Mouse (Mus musculus) kidney, embryonic 15.5 days (tissue): ENCODE data around the gene Tut1. TPM values are rescaled to one million over a fixed set of nuclear protein-coding genes. Genes with fewer than 3 reads are reported as not detected.
A peak's percentile ranks its signal among the peaks of the same experiment; 100 is the strongest.

Experiments used
- ATAC-seq: fragments of 200-750 bp; cut with Nextera tagmentation; replicated peaks from 2 replicates; pipeline ENCODE4 v1.8.0; 2017; ENCODE audit warnings: moderate TSS enrichment; ENCODE audit not compliant: low FRiP score
- H3K27ac ChIP-seq: fragments of 300-500 bp; sonication (generic); 2 replicates; pipeline ENCODE4 v1.5.1; 2015; ENCODE audit warnings: mild to moderate bottlenecking, inconsistent platforms
- H3K27me3 ChIP-seq: fragments of 300-500 bp; sonication (generic); 2 replicates; pipeline ENCODE4 v1.6.1; 2015; ENCODE audit warnings: inconsistent platforms
- H3K36me3 ChIP-seq: fragments of 300-500 bp; sonication (generic); 2 replicates; pipeline ENCODE4 v1.6.1; 2015; ENCODE audit warnings: inconsistent platforms
- H3K4me1 ChIP-seq: fragments of 300-500 bp; sonication (generic); 2 replicates; pipeline ENCODE4 v1.6.1; 2015; ENCODE audit warnings: inconsistent platforms
- H3K4me2 ChIP-seq: fragments of 300-500 bp; sonication (generic); 2 replicates; pipeline ENCODE4 v1.6.1; 2015; ENCODE audit warnings: moderate library complexity, mild to moderate bottlenecking, inconsistent platforms
- H3K4me3 ChIP-seq: fragments of 300-500 bp; sonication (generic); replicated peaks from 2 replicates; pipeline ENCODE4 v1.5.1; 2015; ENCODE audit warnings: mild to moderate bottlenecking, inconsistent platforms
- H3K9ac ChIP-seq: fragments of 300-500 bp; sonication (generic); 2 replicates; pipeline ENCODE4 v1.6.1; 2015; ENCODE audit warnings: mild to moderate bottlenecking, inconsistent platforms
- H3K9me3 ChIP-seq: fragments of 300-500 bp; sonication (generic); replicated peaks from 2 replicates; pipeline ENCODE4 v1.6.1; 2016; ENCODE audit warnings: inconsistent platforms
- WGBS: fragments of 180-500 bp; shearing (Covaris S2); methylation state at CpG from one replicate; pipeline ENCODE4 v1.1.7; 2015; ENCODE audit warnings: mixed read lengths; 5-methylcytosine and 5-hydroxymethylcytosine counted together
- polyA plus RNA-seq: library from polyadenylated mRNA; unstranded; fragments of >200 nt; fragmentation: Nextera tagmentation; extraction: Ambion mirVana; gene quantifications from 2 replicates; pipeline ENCODE4 v1.2.1, GENCODE M21; 2015

Gene Tut1
- polyA plus RNA-seq: 32.9 and 33.5 TPM in 2 replicates

DNA sequence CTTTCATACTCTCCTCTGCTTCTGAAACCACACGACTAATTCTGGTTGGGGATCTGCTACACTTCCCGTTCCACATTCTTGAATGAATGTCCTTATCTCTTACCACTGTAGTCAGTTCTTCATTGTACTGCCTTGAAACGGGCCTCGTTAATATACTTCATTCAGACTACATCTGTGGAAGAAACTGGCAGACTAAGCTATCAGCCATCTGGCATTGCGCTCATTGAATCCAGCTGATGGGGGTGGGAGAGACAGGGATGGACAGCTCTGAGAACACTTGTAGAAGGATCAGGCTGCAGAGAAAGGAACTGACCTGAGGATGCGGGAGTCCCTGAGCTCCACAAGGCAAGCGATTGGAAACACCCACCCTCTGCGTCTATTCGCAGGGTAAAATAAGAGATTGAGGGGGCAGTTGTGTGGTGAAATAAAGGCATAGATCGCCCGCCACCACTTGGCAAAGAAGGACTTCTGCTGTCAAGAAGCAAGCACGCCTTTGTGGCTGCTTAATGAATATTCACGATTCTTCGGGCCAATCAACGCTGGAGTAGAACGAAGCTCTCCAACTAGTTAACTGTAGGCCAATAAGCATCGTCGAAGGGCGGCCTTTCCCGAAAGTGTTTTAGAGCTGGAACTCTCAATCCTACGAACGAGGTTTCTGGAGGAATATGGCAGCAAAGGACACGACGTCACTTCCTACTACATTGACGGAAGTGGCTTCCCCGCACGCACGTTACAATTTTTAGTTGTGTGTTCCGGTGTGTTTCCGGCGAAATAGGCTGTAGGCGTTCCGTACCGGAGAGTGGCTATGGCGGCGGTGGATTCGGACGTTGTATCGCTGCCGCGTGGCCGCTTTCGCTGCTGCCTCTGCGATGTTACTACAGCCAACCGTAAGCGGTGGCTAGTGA is at the start of gene Tut1:
Tut1 (plus strand) TSS at position 713 of the 905 bp plus-strand sequence.
- peaks cover 21% of the 10 kb centered on the region for H3K4me1 ChIP-seq
- peak within 1 kb of the TSS; percentile 83 for H3K4me2 ChIP-seq
- no peaks in the 10 kb centered on the region for H3K27me3 ChIP-seq
- H3K9ac ChIP-seq: peak within 1 kb of the TSS; percentile 77
- ATAC-seq: peak; percentile 97
- H3K9me3 ChIP-seq: no peaks in the 10 kb centered on the region
- H3K36me3 ChIP-seq: peaks cover 78% of the 10 kb centered on the region
- peak within 1 kb of the TSS; percentile 80 for H3K4me3 ChIP-seq
- peak within 1 kb of the TSS; percentile 83 for H3K27ac ChIP-seq
- WGBS: 4% methylated on average over 46 of the region's 46 CpGs

DNA sequence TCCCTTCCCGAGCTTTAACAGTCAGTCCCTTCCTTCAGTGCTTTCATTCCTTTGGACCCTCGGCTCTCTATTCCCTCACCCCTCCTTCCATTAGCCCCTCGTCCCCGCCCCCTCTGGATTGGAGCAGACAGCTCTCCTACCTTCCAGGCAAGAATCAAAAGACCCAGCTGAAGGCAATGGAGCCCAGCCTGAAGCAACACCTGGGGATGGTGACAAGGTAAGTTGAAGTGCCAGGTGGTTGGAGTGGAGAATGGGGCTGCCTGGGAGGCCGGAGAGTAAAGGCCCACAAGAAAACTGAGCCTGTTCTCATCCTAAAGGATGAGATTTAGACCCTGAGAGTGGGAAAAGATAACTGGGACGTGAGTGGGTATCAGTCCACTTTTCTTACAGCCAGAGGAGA is 45.1 kb upstream of the Tut1 start:
- Histone ChIP-seq H3K36me3 (peaks cover 98% of the 10 kb centered on the region), H3K9me3 (no peaks in the 10 kb centered on the region), H3K9ac (no peak overlapping the region), H3K4me1 (no peaks in the 10 kb centered on the region), H3K27ac (no peak overlapping the region), H3K27me3 (no peaks in the 10 kb centered on the region), H3K4me3 (no peak overlapping the region), H3K4me2 (no peak overlapping the region)
- 91% methylated on average over 6 of the region's 6 CpGs for WGBS
- ATAC-seq: no peak

DNA sequence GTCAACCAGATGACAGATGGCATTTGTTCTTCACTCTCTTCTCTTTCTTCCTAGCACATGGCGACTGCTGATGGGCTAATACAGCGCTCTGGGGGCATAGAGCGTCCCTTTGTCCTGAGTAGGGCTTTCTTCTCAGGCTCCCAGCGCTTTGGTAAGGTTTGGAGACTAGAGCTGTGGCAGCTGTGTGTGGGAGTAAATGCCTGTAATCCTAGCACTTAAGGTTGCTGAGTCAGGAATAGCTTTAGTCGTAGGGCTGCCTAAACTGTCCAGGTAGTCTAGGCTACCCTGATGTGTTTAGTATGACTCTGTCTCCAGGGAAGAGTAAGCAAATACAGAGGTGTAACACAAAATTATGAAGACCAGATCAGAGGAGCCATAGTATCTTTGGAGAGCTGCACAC is 41.8 kb upstream of the Tut1 start:
- ATAC-seq: no peak
- Histone ChIP-seq H3K4me2 (no peak overlapping the region), H3K36me3 (peaks cover 100% of the 10 kb centered on the region), H3K9ac (no peak overlapping the region), H3K9me3 (no peaks in the 10 kb centered on the region), H3K27me3 (no peaks in the 10 kb centered on the region), H3K4me3 (no peak overlapping the region), H3K27ac (no peak overlapping the region), H3K4me1 (no peaks in the 10 kb centered on the region)
- WGBS: 82% methylated on average over 5 of the region's 5 CpGs

DNA sequence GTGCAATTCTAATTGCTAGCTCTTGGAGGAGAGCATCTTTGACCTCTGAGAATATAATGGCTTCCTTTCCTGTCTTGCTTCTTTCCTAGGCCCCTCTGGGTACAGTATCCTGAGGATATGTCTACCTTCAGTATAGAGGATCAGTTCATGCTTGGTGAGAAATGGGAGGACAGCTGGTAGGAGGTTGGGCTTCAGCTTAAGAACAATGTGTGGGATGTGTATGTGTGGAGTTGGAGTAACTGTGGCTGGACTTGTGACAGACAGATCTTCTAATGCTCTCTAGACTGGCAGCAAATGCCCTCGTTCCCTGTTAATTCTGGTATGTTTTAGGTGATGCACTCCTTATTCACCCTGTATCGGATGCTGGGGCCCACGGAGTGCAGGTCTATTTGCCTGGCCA is 39.4 kb upstream of the Tut1 start:
- H3K27me3 ChIP-seq: no peaks in the 10 kb centered on the region
- H3K9me3 ChIP-seq: no peaks in the 10 kb centered on the region
- no peak overlapping the region for H3K4me3 ChIP-seq
- no peak overlapping the region for H3K4me2 ChIP-seq
- peaks cover 81% of the 10 kb centered on the region for H3K36me3 ChIP-seq
- H3K9ac ChIP-seq: no peak overlapping the region
- no peaks in the 10 kb centered on the region for H3K4me1 ChIP-seq
- WGBS: 93% methylated on average over 3 of the region's 3 CpGs
- H3K27ac ChIP-seq: no peak overlapping the region
- no peak for ATAC-seq

DNA sequence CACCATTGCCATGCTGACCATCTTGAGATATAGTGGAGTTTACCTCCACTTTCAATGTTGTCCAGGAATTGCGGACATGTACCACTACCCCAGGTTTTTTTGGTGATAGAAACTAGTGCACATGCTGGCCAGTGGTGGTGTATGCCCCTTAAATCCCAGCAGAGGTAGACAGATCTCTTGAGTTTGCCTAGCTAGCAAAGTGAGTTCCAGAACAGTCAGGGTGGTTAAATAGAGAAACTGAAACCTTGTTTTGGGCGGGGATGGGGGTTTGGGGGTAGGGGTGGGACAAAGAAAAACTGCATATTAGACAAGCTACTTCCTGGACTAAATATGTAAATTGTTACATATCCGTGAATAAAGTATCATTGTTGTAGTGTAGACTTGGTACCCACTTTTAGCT is 34.6 kb upstream of the Tut1 start:
- peaks cover 48% of the 10 kb centered on the region for H3K36me3 ChIP-seq
- no peak overlapping the region for H3K27ac ChIP-seq
- 91% methylated on average over 3 of the region's 3 CpGs for WGBS
- no peak overlapping the region for H3K9ac ChIP-seq
- H3K27me3 ChIP-seq: no peaks in the 10 kb centered on the region
- H3K4me3 ChIP-seq: no peak overlapping the region
- no peak overlapping the region for H3K4me2 ChIP-seq
- no peaks in the 10 kb centered on the region for H3K9me3 ChIP-seq
- ATAC-seq: no peak
- H3K4me1 ChIP-seq: peaks cover 9% of the 10 kb centered on the region

DNA sequence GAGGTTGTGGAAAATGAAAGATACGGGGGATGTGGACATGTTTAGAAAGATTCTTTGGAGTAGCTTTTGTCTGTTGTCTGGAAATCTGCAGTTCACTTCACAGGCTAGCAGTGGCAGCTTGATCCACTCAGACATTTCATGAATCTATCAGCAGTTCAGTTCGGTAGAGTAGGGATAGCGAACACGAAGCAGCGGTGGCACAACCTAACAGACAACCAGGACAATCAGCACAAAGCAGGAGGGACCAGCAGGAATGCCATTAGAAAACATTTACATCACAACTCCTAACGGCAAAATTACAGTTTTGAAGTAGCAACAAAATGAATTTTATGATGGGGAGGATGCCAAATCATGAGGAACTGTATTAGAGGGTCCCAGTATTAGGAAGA is 34.0 kb upstream of the Tut1 start:
- Histone ChIP-seq H3K4me1 (peaks cover 9% of the 10 kb centered on the region), H3K4me2 (peak overlapping the region; percentile 76), H3K36me3 (peaks cover 41% of the 10 kb centered on the region), H3K9ac (no peak overlapping the region), H3K4me3 (peak overlapping the region; percentile 88), H3K27me3 (no peaks in the 10 kb centered on the region), H3K27ac (peak overlapping the region; percentile 96), H3K9me3 (no peaks in the 10 kb centered on the region)
- ATAC-seq: no peak
- 53% methylated on average over 6 of the region's 6 CpGs for WGBS

DNA sequence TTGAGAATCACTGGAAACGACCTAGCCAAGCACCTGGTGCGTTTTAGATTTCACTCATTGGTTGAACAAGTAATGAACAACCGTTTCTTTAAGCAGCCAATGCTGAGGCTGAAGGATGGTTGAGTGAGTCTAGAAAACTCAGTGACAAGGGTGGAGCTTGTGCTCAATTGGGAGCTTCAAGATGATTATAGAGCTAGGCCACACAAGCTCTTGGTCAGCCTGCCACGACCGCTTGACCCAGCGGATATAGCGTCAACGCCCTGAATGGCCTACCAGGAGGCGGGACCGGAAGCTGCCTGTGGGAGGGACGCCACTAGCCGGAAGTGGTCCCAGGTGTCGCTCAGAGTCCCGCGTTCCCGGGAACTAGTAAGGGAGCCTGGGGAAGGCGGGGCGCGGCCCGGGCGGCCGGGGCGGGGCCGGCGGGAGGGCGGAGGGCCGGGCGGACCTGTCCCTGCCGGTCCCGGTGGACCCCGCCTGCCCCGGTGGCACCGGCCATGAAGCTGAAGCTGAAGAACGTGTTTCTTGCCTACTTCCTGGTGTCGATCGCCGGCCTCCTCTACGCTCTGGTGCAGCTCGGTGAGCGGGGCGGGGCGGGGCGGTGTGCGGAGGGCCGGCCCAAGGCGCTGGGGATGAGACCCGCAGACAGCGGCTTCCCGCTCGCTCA is 33.4 kb upstream of the Tut1 start, which contains the start of gene B3gat3:
B3gat3 (plus strand) TSS at position 302 of the 664 bp plus-strand sequence.
- H3K4me2 ChIP-seq: peak within 1 kb of the TSS; percentile 76
- H3K4me1 ChIP-seq: peaks cover 9% of the 10 kb centered on the region
- WGBS: under 1% methylated on average over 50 of the region's 50 CpGs

DNA sequence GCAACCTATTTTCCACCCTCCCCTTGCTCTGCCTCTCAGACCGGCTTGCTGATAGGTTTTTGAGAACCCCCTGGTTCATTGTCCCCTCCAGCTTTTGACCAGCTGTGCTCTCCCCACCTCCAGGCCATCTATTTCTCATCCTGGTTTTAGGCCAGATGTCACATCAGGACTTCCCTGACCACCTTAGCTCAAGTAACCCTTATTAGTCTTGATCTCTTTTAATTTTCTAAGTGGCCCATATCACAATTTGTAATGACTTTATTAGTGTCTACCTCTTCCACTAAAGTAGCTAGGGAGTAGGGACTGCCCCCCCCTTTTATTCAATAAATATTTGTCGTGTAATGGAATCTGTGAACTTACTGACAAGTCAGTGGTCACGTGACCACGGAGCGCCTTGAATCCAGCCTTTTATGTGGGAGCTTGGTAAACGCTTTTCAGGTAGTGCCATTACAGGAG is 32.8 kb upstream of the Tut1 start:
- Histone ChIP-seq H3K27me3 (no peaks in the 10 kb centered on the region), H3K9ac (peak overlapping the region; percentile 80), H3K4me3 (peak overlapping the region; percentile 88), H3K36me3 (peaks cover 38% of the 10 kb centered on the region), H3K4me2 (peak overlapping the region; percentile 76), H3K9me3 (no peaks in the 10 kb centered on the region), H3K27ac (peak overlapping the region; percentile 96), H3K4me1 (peaks cover 9% of the 10 kb centered on the region)
- no peak for ATAC-seq
- 1% methylated on average over 6 of the region's 6 CpGs for WGBS

More for the DNA sequence above, 33.4 kb upstream of the Tut1 start, which contains the start of gene B3gat3:
- H3K4me3 ChIP-seq: peak within 1 kb of the TSS; percentile 88
- ATAC-seq: peak; percentile 98
- H3K27me3 ChIP-seq: no peaks in the 10 kb centered on the region
- peak within 1 kb of the TSS; percentile 96 for H3K27ac ChIP-seq
- H3K36me3 ChIP-seq: peaks cover 38% of the 10 kb centered on the region
- no peaks in the 10 kb centered on the region for H3K9me3 ChIP-seq
- peak within 1 kb of the TSS; percentile 80 for H3K9ac ChIP-seq

DNA sequence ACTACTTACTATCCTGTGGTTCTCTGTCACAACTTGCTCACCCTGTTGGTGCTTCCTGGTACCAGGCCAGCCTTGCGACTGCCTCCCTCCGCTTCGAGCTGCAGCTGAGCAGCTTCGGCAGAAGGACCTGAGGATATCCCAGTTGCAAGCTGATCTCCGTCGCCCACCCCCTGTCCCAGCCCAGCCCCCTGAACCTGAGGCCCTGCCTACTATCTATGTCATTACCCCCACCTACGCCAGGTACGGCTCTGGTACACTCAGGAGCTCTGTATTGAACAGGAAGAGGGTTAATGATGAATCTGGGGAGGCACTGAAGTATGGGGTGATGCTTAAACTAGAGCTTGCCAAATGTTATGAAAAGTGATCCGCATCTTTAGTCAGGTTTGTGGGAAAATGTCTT is 31.9 kb upstream of the Tut1 start:
- Histone ChIP-seq H3K9ac (no peak overlapping the region), H3K4me2 (peak overlapping the region; percentile 76; the same call in 1 of the 2 replicates), H3K4me1 (peaks cover 9% of the 10 kb centered on the region), H3K9me3 (no peaks in the 10 kb centered on the region), H3K36me3 (peaks cover 38% of the 10 kb centered on the region), H3K4me3 (peak overlapping the region; percentile 88), H3K27me3 (no peaks in the 10 kb centered on the region), H3K27ac (no peak overlapping the region)
- ATAC-seq: no peak
- 74% methylated on average over 9 of the region's 9 CpGs for WGBS

DNA sequence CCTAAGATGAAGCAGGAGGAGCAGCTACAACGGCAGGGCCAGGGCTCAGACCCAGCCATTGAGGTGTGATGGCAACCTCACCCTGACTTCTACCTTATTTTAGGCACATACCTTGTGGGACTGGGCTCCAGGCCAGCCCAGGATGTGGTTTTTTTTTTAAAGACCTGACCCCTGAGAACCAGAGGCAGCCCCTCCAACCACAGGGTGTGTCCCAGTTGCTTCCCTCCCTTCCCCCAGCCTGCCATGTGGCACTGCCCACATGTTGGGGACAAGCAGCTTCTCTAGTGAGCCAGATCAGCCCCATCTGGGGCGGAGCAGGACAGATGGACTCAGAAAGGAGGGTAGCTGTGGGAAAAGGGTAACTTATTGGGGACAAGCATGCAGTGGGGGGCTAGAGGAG is 26.9 kb upstream of the Tut1 start:
- H3K27ac ChIP-seq: no peak overlapping the region
- no peak overlapping the region for H3K9ac ChIP-seq
- no peak overlapping the region for H3K4me2 ChIP-seq
- ATAC-seq: no peak
- H3K4me3 ChIP-seq: no peak overlapping the region
- H3K4me1 ChIP-seq: peaks cover 28% of the 10 kb centered on the region
- peaks cover 50% of the 10 kb centered on the region for H3K36me3 ChIP-seq
- no peaks in the 10 kb centered on the region for H3K9me3 ChIP-seq
- no peaks in the 10 kb centered on the region for H3K27me3 ChIP-seq
- 85% methylated on average over 2 of the region's 2 CpGs for WGBS

DNA sequence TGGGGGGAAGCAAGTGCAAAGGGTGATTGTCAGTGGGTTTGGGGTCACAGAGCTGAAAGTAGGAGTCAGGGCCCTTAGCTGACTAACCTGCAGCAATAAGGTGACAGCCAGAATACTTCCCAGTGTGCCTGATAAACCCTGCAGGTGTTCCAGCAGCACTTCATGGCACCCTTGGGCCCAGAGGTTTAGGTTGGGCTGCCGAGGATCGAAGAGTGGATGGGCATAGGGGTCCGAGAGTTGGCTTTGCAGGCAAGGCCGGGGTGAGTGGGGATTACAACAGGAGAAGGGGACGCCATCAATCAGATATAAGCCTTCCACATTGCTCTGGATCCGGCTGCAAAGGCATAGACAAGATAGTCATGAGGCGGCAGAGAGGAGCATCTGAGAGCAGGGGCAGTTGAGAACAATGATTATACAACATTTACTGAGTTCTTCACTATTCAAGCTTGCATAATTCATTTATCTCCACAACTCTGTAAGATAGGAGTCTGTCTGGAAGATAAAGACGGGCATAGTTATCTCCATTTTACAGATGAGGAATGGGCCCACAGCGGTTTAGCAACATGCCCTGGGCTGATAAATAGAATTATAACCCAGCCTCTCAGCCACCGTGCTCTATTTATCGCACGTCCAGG is 25.6 kb upstream of the Tut1 start:
- H3K4me2 ChIP-seq: no peak overlapping the region
- H3K4me1 ChIP-seq: peaks cover 26% of the 10 kb centered on the region
- H3K36me3 ChIP-seq: peaks cover 52% of the 10 kb centered on the region
- H3K9me3 ChIP-seq: no peaks in the 10 kb centered on the region
- H3K9ac ChIP-seq: no peak overlapping the region
- H3K4me3 ChIP-seq: no peak overlapping the region
- ATAC-seq: no peak
- H3K27me3 ChIP-seq: no peaks in the 10 kb centered on the region
- peak overlapping the region; percentile 90 for H3K27ac ChIP-seq
- WGBS: 86% methylated on average over 12 of the region's 12 CpGs
